Mouse (Mus musculus): ENCODE data around the gene Adra2b. TPM values are rescaled to one million over a fixed set of nuclear protein-coding genes. Genes with fewer than 3 reads are reported as not detected.

Gene Adra2b
- total RNA-seq, 1 experiment = 1.5 TPM

GRCm38 (mm10) chr2:127337531-127337930 is 25.5 kb upstream of the Adra2b start:
- H3K4me3 ChIP-seq (ENCODE audit: insufficient read depth in 1 of 2, low read depth in 1 of 2, low read length in 2 of 2, poor library complexity in 1 of 2, severe bottlenecking in 1 of 2) = no peak overlapping the region
- DNase-seq (ENCODE audit: low read depth, low spot score) = no peak
- H3K9ac ChIP-seq (ENCODE audit: insufficient read depth, low read depth, low read length, poor library complexity, severe bottlenecking) = no peak overlapping the region
- H3K27ac ChIP-seq (ENCODE audit: insufficient read depth, low read depth, low read length, poor library complexity, severe bottlenecking) = no peak overlapping the region
- no peaks in the 10 kb centered on the region for H3K36me3 ChIP-seq (ENCODE audit: control insufficient read depth, insufficient read depth, low read length, poor library complexity, severe bottlenecking)
- in situ Hi-C loops (cut with MboI; ENCODE audit: low sequenced_read_pairs in 2 of 2, unreplicated experiment in 2 of 2) = no loop called here
- no peak for TF ChIP-seq HCFC1 (IDR thresholded peaks at IDR 0.05; ENCODE audit: borderline replicate concordance, insufficient read depth, low read length)
- TF ChIP-seq ZNF384 (IDR thresholded peaks at IDR 0.05; ENCODE audit: low read depth, low read length) = no peak
- no peak for TF ChIP-seq CHD2 (IDR thresholded peaks at IDR 0.05; ENCODE audit: low read depth, low read length)
- TF ChIP-seq ZC3H11A (IDR thresholded peaks at IDR 0.05; ENCODE audit: borderline replicate concordance, low read depth, low read length) = no peak
- no peak for TF ChIP-seq MAFK (IDR thresholded peaks at IDR 0.05; ENCODE audit: insufficient read depth, low read depth, low read length)
- H3K4me1 ChIP-seq (ENCODE audit: control insufficient read depth in 2 of 2, insufficient read depth in 2 of 2, low read length in 2 of 2, poor library complexity in 1 of 2) = 0 out of 4 replicates have a peak, but pooled peaks cover 0 to 2% of the 10 kb centered on the region in 2 experiments
- H3K9me3 ChIP-seq (ENCODE audit: control insufficient read depth, insufficient read depth, low read depth, low read length) = no peaks in the 10 kb centered on the region

GRCm38 (mm10) chr2:127338012-127338411 is 25.0 kb upstream of the Adra2b start:
- TF ChIP-seq ZC3H11A (IDR thresholded peaks at IDR 0.05; ENCODE audit: borderline replicate concordance, low read depth, low read length) (no peak), HCFC1 (IDR thresholded peaks at IDR 0.05; ENCODE audit: borderline replicate concordance, insufficient read depth, low read length) (no peak), CHD2 (IDR thresholded peaks at IDR 0.05; ENCODE audit: low read depth, low read length) (no peak), MAFK (IDR thresholded peaks at IDR 0.05; ENCODE audit: insufficient read depth, low read depth, low read length) (no peak), ZNF384 (IDR thresholded peaks at IDR 0.05; ENCODE audit: low read depth, low read length) (no peak)
- H3K4me3 ChIP-seq (ENCODE audit: insufficient read depth in 1 of 2, low read depth in 1 of 2, low read length in 2 of 2, poor library complexity in 1 of 2, severe bottlenecking in 1 of 2) = no peak overlapping the region

DNA sequence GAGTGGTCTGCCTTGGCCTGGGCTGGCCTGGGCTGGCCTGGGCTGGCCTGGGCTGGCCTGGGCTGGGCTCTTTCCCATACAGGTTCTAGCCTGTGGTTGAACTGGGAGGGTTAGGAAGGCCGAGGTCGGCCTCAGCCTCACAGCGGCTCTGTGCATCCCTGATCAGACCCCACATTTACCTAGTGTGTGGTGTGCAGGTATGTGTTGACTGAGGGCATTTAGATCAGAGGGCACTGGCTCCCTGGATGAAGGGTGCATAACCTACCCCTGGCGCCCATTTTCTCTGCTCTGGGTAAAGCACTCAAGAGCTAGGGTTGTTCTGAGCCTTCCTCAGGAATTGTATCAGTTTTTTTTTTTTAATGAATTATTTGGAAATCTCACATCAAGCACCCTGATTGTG is 24.6 kb upstream of the Adra2b start, which contains the start of gene Astl:
Astl (plus strand) TSS at position 224 of the 400 bp plus-strand sequence.
- no peak within 1 kb of the TSS for H3K4me3 ChIP-seq (ENCODE audit: insufficient read depth in 1 of 2, low read depth in 1 of 2, low read length in 2 of 2, poor library complexity in 1 of 2, severe bottlenecking in 1 of 2)
- DNase-seq (ENCODE audit: low read depth, low spot score) = no peak
- no peak within 1 kb of the TSS for H3K9ac ChIP-seq (ENCODE audit: insufficient read depth, low read depth, low read length, poor library complexity, severe bottlenecking)
- H3K9me3 ChIP-seq (ENCODE audit: control insufficient read depth, insufficient read depth, low read depth, low read length) = no peaks in the 10 kb centered on the region
- H3K4me1 ChIP-seq (ENCODE audit: control insufficient read depth in 2 of 2, insufficient read depth in 2 of 2, low read length in 2 of 2, poor library complexity in 1 of 2) = 0 out of 4 replicates have a peak, but pooled peaks cover 0 to 2% of the 10 kb centered on the region in 2 experiments
- no peak for TF ChIP-seq ZNF384 (IDR thresholded peaks at IDR 0.05; ENCODE audit: low read depth, low read length)
- no peak for TF ChIP-seq HCFC1 (IDR thresholded peaks at IDR 0.05; ENCODE audit: borderline replicate concordance, insufficient read depth, low read length)
- TF ChIP-seq CHD2 (IDR thresholded peaks at IDR 0.05; ENCODE audit: low read depth, low read length) = no peak
- TF ChIP-seq ZC3H11A (IDR thresholded peaks at IDR 0.05; ENCODE audit: borderline replicate concordance, low read depth, low read length) = no peak
- TF ChIP-seq MAFK (IDR thresholded peaks at IDR 0.05; ENCODE audit: insufficient read depth, low read depth, low read length) = no peak
- no peak within 1 kb of the TSS for H3K27ac ChIP-seq (ENCODE audit: insufficient read depth, low read depth, low read length, poor library complexity, severe bottlenecking)
- no peaks in the 10 kb centered on the region for H3K36me3 ChIP-seq (ENCODE audit: control insufficient read depth, insufficient read depth, low read length, poor library complexity, severe bottlenecking)
- in situ Hi-C loops (cut with MboI; ENCODE audit: low sequenced_read_pairs in 2 of 2, unreplicated experiment in 2 of 2) = no loop called here

More at GRCm38 (mm10) chr2:127338012-127338411, 25.0 kb upstream of the Adra2b start:
- no peaks in the 10 kb centered on the region for H3K9me3 ChIP-seq (ENCODE audit: control insufficient read depth, insufficient read depth, low read depth, low read length)
- H3K4me1 ChIP-seq (ENCODE audit: control insufficient read depth in 2 of 2, insufficient read depth in 2 of 2, low read length in 2 of 2, poor library complexity in 1 of 2) = 0 out of 4 replicates have a peak, but pooled peaks cover 0 to 2% of the 10 kb centered on the region in 2 experiments
- no peaks in the 10 kb centered on the region for H3K36me3 ChIP-seq (ENCODE audit: control insufficient read depth, insufficient read depth, low read length, poor library complexity, severe bottlenecking)
- H3K9ac ChIP-seq (ENCODE audit: insufficient read depth, low read depth, low read length, poor library complexity, severe bottlenecking) = no peak overlapping the region
- no peak overlapping the region for H3K27ac ChIP-seq (ENCODE audit: insufficient read depth, low read depth, low read length, poor library complexity, severe bottlenecking)
- DNase-seq (ENCODE audit: low read depth, low spot score) = no peak
- in situ Hi-C loops (cut with MboI; ENCODE audit: low sequenced_read_pairs in 2 of 2, unreplicated experiment in 2 of 2) = no loop called here

- H3K36me3 ChIP-seq (ENCODE audit: control insufficient read depth, insufficient read depth, low read length, poor library complexity, severe bottlenecking) = no peaks in the 10 kb centered on the region
- in situ Hi-C loops (cut with MboI; ENCODE audit: low sequenced_read_pairs in 2 of 2, unreplicated experiment in 2 of 2) = no loop called here
- H3K9ac ChIP-seq (ENCODE audit: insufficient read depth, low read depth, low read length, poor library complexity, severe bottlenecking) = no peak overlapping the region
- 0 out of 4 replicates have a peak, but pooled peaks cover 0 to 2% of the 10 kb centered on the region in 2 experiments for H3K4me1 ChIP-seq (ENCODE audit: control insufficient read depth in 2 of 2, insufficient read depth in 2 of 2, low read length in 2 of 2, poor library complexity in 1 of 2)
- no peak for DNase-seq (ENCODE audit: low read depth, low spot score)
- H3K9me3 ChIP-seq (ENCODE audit: control insufficient read depth, insufficient read depth, low read depth, low read length) = no peaks in the 10 kb centered on the region
- no peak for TF ChIP-seq ZC3H11A (IDR thresholded peaks at IDR 0.05; ENCODE audit: borderline replicate concordance, low read depth, low read length)
- TF ChIP-seq MAFK (IDR thresholded peaks at IDR 0.05; ENCODE audit: insufficient read depth, low read depth, low read length) = no peak
- no peak for TF ChIP-seq HCFC1 (IDR thresholded peaks at IDR 0.05; ENCODE audit: borderline replicate concordance, insufficient read depth, low read length)
- TF ChIP-seq CHD2 (IDR thresholded peaks at IDR 0.05; ENCODE audit: low read depth, low read length) = no peak
- no peak for TF ChIP-seq ZNF384 (IDR thresholded peaks at IDR 0.05; ENCODE audit: low read depth, low read length)
- no peak overlapping the region for H3K27ac ChIP-seq (ENCODE audit: insufficient read depth, low read depth, low read length, poor library complexity, severe bottlenecking)
- no peak overlapping the region for H3K4me3 ChIP-seq (ENCODE audit: insufficient read depth in 1 of 2, low read depth in 1 of 2, low read length in 2 of 2, poor library complexity in 1 of 2, severe bottlenecking in 1 of 2)
Measured at GRCm38 (mm10) chr2:127338833-127339232, 24.2 kb upstream of the Adra2b start.
